Mouse (Mus musculus) gonadal fat pad, adult 2 months (tissue): Measurements from ENCODE around the gene Srrd. TPM values are rescaled to one million over a fixed set of nuclear protein-coding genes. Genes with fewer than 3 reads are reported as not detected.
"Not testable (repeated sequence)": the region's sequence is repeated elsewhere in the genome, so short reads cannot be mapped to it uniquely, and the experiment has no call there.

Source experiments
- DNase-seq: peaks from one replicate; pipeline ENCODE4 v3.0.0-alpha.2; 2012; ENCODE audit warnings: low read depth
- polyA plus RNA-seq: library from polyadenylated mRNA; depleted of rRNA; stranded (reverse); fragments of >200 nt; gene quantifications from 2 replicates; pipeline ENCODE4 v1.2.3, GENCODE M21; 2012

Srrd gene
- polyA plus RNA-seq, 1 experiment = 45.8 TPM

DNA sequence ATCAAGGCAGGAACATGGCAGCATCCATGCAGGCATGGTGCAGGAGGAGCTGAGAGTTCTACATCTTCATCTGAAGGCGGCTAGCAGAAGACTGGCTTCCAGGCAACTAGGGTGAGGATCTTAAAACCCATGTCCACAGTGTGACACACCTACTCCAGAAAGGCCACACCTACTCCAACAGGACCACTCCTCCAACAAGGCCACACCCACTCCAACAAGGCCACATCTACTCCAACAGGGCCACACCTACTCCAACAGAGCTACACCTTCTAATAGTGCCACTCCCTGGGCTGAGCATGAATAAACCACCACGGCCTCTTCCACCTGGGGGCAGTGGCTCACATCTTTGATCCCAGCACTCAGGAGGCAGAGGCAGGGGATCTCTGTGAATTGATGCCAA is 23.5 kb downstream of the Srrd start:
- DNase-seq = not testable (repeated sequence)

DNA sequence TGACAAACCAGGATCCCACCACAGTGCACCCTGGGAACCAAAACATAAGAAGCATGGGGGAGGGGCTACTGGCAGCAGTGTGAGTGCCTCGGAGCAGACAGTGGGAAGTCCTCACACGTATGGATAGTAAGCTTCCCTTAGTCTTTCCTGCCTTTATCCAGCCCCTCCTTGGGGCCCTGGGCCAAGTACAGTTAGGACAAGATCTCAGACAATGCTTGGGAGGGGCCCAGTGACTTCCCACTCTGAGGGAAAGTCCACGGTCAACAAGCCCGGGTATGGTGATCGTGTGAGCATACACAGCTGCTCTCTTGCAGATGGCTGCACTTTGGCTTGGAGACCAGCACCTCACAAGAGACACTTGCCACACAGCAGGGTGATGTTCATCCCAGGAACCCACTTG is 25.5 kb downstream of the Srrd start:
- no peak for DNase-seq

DNA sequence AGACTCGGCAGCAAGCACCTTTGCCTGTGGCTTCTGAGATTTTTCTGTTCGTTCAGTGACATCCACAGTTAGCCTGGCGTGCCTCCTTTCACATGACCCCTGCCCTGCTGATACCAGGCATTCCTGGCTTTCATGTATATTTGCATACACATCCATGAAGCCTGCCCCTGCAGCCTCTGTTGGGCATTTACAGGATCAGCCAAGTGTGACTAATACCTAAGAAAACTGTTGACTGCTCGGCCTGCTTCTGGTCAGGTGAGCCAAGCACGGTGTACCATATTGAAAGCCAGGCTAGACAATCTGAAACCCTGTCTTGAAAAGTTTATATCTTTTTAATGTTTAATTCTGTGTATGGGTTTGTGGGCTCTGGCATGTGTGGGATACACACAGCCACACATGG is 26.4 kb downstream of the Srrd start:
- DNase-seq = no peak

DNA sequence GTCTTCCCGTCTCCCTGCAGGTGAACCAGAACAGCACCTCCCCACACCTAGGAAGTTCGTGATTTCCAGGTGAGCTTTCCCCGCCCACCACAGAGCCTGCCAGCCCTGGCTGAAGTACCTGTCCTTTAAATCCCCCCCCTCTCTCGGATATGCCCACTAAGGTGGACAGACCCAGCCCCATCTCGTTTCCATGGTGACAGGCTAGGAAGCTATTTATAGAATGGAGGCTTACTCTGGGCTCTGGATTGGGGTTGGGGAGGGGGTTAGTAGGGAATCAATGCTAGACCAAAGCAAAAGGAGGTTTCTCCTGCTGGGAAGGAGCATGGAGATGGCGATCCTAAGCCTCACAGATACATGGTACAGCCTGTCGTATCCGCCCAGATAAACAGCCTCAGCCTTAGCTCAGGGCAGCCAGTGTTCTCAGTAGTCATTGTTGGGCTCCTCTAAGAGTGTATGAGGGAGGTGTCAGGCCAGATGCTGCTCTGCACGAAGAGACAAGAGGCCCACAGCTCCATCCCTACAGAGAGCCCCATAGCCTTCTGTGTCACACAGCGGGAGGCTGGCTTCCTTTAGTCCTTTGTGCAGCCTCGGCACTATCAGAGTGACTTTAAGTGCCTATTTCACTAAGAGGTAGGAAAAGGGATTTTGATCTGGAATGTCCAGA is 29.5 kb downstream of the Srrd start:
- DNase-seq = no peak

DNA sequence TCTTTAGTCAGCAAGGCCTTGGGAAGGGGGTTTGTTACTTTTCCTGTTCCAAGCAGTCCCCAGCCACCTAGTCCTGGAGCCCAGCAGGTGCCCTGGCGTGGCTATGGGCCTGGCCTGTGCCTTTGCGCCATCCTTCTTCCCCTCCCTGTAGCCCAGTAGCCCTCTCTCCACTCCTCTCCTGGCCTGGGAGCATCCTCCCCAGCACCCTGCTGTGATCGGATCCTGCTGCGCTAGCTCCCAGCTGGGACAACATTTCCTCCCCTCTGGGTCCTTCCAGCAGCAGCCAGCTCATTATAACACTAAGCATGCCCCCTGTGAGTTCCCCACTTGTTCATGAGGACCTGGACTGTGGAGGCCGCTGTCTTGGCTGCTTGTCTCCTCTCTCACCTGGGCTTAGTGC is 37.0 kb downstream of the Srrd start:
- no peak for DNase-seq

DNA sequence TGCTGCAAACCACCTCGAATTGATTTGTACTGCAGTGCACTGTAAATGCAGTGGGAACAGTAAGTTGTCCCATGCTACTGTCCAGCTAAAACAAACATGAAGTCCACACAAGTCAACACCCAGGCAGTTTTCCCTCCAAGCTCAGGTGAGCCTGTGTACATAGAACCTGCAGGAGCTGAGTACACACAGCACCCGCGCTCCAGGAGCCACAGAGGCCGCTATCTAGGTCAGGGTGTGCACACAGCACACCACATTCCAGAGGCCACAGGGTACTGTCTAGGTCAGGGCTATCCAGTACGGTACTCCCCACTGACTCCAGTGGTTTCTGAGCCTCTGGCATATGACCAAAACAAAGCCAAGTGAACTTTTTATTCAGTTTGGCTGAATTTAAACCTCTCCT is 40.5 kb downstream of the Srrd start:
- DNase-seq = no peak

DNA sequence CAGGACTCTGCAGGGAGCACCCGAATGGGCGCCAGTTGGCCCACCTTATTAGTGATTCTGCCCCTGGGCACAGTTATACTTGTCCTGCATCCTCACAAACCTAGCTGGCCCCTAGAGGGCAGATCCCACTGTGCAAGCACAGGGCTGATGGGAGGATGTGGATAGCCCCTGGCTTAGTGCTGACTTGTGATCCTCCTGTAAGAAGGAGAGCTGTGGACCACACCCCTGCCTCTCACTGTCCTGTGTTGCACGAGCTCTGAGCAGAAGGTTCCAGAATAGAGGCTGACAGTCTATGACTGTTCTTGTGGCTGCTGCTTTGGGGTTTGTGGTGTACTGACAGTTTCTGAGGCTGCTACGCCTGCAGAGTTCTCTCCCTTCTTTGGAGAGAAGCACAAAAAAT is 41.1 kb downstream of the Srrd start:
- no peak for DNase-seq

DNA sequence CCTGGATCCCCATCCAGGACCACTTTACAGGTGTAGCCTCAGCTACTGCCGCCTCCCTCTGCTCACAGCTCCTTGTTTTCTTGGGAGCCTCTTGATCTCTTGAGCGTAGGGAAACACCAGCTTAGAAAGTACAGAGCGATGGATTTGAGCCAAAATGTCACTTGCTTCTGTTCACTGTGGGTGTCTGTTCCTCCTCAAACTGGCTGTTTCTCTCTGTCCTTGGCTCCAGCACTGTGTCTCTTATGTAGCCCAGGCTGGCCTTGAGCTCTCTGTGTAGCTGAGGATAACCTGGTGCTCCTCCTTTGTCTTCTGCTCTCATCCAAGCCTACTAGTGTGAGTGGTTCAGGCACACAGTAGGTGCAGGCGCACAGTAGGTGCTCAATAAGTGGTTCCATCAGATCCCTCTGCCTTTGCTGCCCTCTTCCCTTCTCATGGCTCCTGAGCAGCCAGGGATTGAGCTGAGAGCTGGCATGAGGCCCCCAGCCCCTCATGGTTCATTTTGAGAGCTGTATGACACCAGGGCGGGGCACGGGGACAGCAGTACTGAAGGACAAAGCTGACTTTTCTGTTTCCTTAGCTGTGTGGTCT is 42.0 kb downstream of the Srrd start:
- no peak for DNase-seq

DNA sequence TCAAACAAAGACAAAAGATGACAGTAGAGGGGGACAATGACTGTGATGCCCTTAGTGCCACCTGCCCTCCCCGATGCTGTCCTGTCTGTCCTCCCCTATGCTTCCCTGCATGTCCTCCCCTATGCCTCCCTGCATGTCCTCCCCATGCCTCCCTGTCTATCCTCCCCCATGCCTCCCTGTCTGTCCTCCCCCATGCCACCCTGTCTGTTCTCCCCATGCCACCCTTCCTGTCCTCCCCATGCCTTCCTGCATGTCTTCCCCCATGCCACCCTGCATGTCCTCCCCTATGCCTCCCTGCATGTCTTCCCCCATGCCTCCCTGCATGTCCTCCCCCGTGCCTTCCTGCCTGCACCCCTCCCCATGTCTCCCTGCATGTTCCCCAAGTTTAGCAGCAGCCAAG is 42.7 kb downstream of the Srrd start:
- no peak for DNase-seq

DNA sequence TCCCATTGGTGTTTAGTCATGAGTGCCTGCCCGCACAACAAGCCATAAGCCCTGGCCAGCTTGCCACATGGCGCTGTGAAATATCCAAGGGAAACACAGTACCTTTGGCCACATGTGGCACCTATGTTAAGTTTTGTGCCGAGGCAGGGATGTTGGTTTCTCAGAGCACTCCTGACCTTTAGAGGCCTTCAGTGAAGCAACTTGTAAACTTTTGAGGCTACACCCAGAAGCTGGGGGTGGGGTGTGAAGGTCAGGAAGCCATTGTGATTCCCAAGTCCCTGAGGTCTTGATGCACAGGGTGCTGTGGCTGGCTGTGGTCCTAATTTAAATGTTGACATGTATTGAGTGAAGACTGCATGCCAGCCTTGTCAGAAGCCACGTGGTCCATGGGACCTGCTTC is 43.4 kb downstream of the Srrd start:
- DNase-seq = no peak

DNA sequence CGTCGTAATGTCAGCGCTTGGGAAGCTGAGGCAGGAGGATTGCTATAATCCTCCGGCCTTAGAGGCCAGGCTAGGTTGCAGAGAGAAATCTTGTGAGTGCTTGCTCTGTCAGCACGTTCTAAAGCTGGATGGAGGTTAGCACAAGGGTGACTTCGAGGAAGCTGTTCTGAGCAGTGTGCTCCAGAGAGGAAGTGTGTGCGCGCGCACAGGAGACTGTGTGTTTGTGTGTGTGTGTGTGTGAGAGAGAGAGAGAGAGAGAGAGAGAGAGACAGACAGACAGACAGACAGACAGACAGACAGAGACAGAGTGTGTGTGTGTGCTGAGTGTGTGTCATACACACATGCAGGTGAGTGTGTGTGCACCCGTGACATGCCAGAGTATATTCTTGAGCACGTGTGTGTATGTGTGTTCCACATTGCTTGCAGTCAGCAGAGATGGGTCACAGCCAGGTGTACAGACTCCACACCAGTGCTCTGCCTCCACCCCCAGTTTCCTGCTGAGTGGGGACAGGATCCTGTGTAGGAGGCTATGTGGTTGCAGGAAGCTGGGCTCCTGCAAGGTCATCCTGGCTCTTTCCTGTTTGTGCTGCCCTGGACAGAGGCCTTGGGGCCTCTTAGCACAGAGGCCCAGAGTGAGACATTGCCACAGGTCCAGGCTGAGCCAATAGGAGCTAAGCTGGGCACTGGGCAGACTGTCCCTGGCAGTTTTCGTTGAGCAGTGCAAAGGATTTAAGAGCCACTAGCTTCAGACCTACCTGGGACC is 44.4 kb downstream of the Srrd start:
- DNase-seq = no peak

DNA sequence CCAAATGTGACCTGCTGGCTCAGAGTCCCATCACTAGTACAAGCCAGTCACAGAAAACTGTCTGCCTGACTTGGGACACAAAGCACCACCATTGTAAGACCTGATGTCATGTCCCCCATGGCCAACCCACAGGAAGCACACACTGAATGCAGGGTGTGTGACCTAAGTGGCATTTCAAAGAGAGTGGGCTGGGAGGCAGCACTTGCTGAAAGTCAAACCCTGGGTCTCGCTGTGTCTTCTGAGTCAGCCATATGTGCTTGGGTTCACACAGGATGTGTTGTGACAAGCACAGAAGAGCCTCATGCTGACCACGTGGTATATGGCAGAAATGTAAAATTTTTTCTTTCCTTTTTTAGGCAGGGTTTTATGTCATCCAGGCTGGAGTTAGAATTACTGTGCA is 45.6 kb downstream of the Srrd start:
- no peak for DNase-seq

DNA sequence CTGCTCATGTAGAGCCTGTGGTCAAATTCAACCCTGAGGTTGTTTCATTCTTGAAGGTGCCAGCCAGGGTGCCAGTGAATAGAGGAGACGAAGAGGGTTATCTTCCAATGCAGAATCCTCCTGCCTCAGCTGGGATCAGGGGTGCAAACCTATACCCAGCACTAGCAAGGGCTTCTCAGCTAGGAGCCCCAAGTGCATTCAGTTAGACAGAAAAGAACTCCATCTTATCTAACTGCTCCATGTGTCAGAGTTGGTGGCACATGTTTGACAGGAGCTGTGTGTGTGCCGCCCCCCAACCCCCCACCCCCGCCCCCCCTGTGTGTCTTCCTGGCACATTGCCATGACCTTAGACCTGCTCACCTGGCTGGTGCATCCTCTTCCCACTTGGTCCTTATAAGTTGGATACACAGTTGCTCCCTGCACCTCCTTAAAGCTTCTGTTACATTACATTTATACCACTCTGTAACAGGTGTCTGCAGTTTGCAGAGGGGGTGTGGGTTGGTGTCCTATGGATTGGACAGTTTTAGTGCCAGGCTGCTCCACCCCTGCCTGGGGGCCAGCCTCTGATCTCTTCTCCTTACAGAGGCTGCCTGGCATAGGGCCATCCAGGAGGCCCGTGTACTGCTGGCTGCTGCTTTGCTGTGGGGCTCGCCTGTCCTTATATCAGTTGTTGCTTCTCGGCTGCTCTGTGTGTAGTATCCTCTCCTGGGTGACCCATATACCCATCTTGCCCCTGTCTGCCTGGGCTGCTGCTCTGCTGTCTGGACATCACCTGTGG is 46.2 kb downstream of the Srrd start:
- DNase-seq = no peak

DNA sequence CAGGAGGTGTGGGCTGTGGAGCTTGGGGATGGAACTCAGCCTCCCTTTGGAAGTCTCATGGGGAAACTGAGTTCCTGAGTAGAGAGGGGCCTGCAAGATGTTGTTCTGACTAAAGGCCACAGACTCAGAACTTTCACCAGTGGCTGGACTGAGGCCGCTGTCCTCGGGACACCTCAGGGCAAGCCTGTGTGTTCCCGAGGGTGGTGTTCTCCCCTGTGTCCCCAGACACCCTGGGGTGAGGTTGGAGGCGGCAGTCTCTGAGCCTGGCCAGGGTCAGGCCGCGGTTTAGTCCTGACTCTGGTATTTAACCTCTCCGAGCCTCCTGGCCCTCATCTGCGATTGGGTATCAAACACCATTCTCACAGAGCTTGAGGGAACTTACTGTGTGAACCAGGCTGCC is 47.3 kb downstream of the Srrd start:
- DNase-seq = no peak

DNA sequence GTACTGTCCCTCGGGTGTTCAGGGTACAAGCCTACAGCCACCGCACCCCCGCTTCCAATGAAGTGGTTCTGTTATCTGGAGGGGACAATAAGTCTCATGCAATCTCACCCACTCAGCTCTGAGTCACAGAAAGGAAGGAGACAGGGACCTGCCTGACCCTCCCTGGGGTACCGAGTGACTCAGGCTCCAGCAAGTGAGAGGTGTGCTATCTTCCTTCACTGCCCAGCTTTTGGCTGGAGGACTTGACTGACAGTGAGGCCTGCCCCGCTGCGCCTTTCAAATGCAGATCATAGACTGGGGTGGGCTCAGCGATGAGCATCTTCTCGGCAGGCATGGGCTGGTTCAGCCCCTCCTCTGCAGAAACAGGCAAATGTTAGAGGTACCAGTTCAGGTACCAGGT is 47.7 kb downstream of the Srrd start:
- DNase-seq = no peak

DNA sequence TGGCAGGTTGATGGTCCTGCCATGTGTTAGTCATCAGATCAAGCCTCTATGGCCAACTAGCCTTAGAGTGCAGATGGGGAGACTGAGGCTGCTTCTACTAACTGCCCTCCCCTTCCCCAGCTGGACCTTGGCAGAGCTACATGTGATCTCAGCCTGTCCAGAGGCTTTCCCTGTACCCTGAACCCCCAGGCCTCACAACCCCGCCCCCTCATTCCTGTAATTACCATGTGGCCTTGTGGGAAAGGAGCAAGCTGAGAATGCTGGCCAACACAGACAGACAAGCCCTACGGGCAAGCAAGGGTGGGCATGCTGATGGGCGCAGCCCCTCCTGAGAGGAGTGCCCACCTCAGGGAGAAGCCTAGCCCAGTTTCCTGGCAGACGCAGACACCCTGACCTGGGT is 48.1 kb downstream of the Srrd start:
- DNase-seq = no peak

DNA sequence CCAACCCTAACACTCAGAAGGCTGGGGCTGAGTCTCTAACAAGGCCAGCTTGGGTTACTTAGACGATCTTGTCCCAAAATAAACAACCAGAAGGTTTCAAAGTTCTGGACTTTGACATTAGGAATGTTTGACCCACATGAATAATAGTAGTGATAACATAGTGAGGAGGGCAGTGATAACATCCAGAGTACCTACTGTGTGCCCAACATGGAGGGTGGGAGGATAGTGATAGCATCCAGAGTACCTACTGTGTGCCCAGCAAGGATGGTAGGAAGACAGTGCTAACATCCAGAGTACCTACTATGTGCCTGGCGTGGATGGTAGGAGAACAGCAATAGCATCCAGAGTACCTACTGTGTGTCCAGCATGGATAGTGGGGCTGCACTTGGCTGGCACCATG is 49.0 kb downstream of the Srrd start:
- no peak for DNase-seq

DNA sequence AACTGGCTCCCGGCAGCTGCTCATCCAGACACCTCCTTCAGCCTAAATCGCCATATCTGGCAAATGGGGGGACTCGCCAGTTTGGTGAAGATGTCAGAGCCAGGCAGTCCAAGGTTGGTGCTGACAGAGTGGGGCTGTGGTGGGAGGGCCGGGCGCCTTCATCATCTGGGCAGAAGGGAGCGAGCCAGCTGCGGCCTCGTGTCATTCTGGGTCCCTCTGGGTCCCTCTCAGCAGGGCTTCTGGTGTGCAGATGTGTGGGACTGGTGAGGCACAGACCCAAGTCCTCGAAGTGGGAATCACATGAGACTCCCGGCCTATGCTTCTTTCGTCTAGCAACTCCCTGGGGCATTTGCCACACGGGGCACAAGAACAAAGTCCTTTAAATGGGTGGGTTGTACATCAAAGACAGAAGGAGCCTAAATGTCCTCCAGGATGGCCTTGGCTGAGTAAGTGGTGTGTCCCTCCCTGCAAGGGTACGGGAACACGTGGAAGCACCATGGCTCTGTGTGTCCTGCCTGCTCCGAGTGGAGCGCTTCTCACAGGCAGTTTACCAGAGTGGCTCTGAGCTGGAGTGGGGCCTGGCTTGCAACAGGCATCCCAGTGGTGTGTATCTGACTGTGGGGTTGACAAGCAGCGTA is 50.4 kb downstream of the Srrd start:
- DNase-seq = no peak

DNA sequence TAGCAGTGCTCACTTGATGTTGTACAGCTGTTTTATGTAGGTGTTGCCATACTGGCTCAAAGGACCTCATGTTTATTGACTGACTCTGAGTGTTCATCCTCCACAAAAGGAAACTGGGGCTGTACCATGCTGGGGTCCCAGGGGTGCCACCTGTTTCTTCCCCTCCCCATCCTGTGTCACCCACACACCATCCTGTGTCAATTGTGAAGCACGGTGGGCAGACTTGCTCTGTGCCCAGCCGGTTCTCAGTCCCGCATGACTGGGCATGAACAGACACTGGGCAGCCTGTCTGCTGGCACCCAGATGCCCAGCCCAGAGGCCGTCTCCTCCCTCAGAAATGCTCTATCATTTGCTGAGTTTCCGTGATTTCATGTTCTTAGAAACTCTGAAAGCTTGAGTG is 51.0 kb downstream of the Srrd start:
- no peak for DNase-seq

DNA sequence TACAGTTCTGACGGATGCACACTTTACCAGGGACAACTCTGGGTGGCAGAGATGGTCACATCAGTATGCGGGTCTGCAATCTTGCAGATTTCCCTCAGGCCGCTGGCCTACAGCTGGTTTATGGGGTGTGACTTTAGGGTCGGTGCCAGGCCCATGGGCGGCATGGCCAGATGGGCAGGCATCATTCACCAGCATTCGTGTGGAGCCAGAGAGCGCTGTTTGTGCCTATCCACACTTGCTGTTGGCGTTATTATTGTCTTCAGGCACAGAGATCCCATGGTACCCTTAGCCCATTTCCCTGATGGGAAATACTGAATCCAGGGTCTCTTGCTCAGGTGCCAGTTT is 52.3 kb downstream of the Srrd start:
- DNase-seq = no peak

DNA sequence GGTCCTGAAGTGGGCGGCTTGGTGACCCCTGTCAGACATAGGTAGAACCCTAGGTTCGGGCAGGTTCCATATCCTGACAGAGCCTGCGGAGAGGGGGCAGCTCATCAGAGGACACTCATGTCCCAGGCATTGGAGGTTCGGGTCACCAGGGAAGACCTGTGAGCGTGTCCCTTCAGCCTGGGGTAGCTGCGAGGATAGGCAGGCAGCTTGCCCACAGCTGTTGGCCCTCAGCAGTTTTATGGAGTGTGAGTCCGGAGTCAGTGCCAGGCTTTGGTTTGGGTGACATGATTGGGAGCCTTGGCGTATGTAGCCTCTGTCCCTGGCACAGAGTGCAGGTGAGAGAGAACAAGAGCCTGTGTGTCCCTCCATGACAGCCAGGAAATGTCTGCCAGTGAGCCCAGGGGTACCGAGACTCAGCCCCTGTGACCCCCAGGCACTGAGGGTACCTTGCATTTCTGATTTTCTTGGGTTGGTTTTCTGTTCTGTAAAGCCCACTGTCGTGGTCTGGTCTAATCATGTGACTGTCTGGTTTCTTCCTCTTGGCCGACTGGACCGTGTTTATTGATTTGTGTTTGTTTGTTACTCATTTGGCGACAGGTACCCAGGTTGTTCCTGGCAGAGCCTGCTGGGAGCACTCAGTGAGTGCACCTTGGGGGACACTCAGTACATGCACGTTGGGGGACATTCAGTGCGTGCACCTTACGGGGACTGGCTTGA is 52.9 kb downstream of the Srrd start:
- DNase-seq = no peak

DNA sequence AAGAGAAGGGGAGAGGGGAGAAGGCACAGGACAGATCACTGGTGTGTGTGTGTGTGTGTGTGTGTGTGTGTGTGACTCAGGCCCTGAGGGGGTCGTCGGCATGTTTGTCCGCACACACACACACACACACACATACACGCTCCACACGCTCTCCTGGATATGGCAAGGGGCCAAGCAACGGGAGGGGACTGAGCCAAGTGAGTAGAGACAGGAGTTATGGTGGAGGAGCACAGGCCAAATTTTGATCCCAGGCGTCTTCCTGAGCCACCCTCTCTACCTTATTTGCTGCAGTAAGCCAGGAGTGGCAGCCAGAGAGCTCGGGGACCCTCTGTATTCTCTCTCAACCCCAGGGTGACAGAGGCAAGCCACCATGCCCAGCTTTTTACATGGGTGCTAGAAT is 53.6 kb downstream of the Srrd start:
- DNase-seq = no peak
